In the genomic region with DNA sequence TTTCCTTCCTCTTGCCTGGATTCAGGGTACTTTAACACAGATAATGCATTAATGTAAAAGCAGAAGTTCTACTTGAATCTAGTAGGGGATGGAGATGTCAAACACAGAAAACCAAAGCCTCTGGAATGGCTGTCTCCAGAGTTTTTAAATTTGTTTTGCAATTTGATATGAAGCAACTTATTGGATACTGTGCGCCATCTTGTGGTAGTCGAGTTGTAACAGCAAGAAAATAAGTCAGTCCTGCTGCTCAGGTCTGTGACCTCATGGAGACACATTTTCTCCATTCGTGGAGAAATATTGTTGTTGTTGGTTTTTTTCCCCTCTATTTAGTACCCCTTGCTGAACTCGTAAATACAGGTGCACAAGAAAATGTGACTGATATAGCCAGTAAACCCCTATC, we compare ENCODE assay signal across 8 mouse cellular contexts. TPM values are rescaled to one million over a fixed set of nuclear protein-coding genes. Genes with fewer than 3 reads are reported as not detected.
A peak's percentile ranks its signal among the peaks of the same experiment; 100 is the strongest.
DNase-seq lines count a peak whose midpoint lies in the region; ATAC-seq and TF ChIP-seq lines count a peak whose summit lies in the region.

No protein-coding gene starts in this region.

- DNase-seq in gastrocnemius, adult 18-20 months (ENCODE audit: low spot score): peak; percentile 60
- DNase-seq in gastrocnemius, adult 8-10 months (ENCODE audit: low spot score in 2 of 2): no peak
- DNase-seq in neural tube, embryonic 11.5 days (ENCODE audit: low spot score): peak; percentile 56
- no peak for DNase-seq in neural tube, embryonic 10.5 days (ENCODE audit: extremely low spot score, low spot score)
- DNase-seq in adipocyte (ENCODE audit: low spot score): peak; percentile 88
- DNase-seq in fat pad, adult 2 months (ENCODE audit: extremely low read depth, low read depth, low spot score): peak; percentile 1
- DNase-seq in limb, embryonic 14.5 days (ENCODE audit: low spot score): peak; percentile 60
- DNase-seq in yolk sac, embryonic 10.5 days (ENCODE audit: low spot score): peak; percentile 9

- H3K4me2 ChIP-seq in neural tube, embryonic 11.5 days (ENCODE audit: low read depth): no peak overlapping the region
- no peak overlapping the region for H3K4me2 ChIP-seq in limb, embryonic 14.5 days (replicated peaks; ENCODE audit: low read depth, low read length, severe bottlenecking)

- 3% methylated on average over 4 of the region's 4 CpGs for WGBS in neural tube, embryonic 11.5 days
- under 1% methylated on average over 4 of the region's 4 CpGs for WGBS in limb, embryonic 14.5 days

- H3K4me1 ChIP-seq in neural tube, embryonic 11.5 days (ENCODE audit: control insufficient read depth, insufficient read depth, low read length): no peaks in the 10 kb centered on the region
- no peaks in the 10 kb centered on the region for H3K4me1 ChIP-seq in limb, embryonic 14.5 days (ENCODE audit: control insufficient read depth, insufficient read depth, low read length)

- no peaks in the 10 kb centered on the region for H3K27me3 ChIP-seq in neural tube, embryonic 11.5 days (ENCODE audit: control insufficient read depth, insufficient read depth, low read length)
- H3K27me3 ChIP-seq in limb, embryonic 14.5 days (ENCODE audit: control insufficient read depth, insufficient read depth, low read length): no peaks in the 10 kb centered on the region

- no peak overlapping the region for H3K9ac ChIP-seq in neural tube, embryonic 11.5 days (ENCODE audit: low read length)
- no peak overlapping the region for H3K9ac ChIP-seq in limb, embryonic 14.5 days (ENCODE audit: low read depth, low read length, severe bottlenecking)

- H3K4me3 ChIP-seq in neural tube, embryonic 11.5 days (ENCODE audit: low read depth, low read length): no peak overlapping the region
- no peak overlapping the region for H3K4me3 ChIP-seq in limb, embryonic 14.5 days (replicated peaks; ENCODE audit: low read length)

- H3K9me3 ChIP-seq in neural tube, embryonic 11.5 days (ENCODE audit: control insufficient read depth, low read length): no peaks in the 10 kb centered on the region
- no peaks in the 10 kb centered on the region for H3K9me3 ChIP-seq in limb, embryonic 14.5 days (ENCODE audit: control insufficient read depth, low read length)

- no peak for ATAC-seq in neural tube, embryonic 11.5 days (ENCODE audit: insufficient read depth, low FRiP score, low TSS enrichment)
- no peak for ATAC-seq in limb, embryonic 14.5 days (ENCODE audit: low FRiP score, low read depth)

- no peak overlapping the region for H3K27ac ChIP-seq in neural tube, embryonic 11.5 days (ENCODE audit: low read depth, low read length)
- no peak overlapping the region for H3K27ac ChIP-seq in limb, embryonic 14.5 days (replicated peaks; ENCODE audit: low read depth, low read length)

- no peaks in the 10 kb centered on the region for H3K36me3 ChIP-seq in neural tube, embryonic 11.5 days (ENCODE audit: control insufficient read depth, insufficient read depth, low read length)
- H3K36me3 ChIP-seq in limb, embryonic 14.5 days (ENCODE audit: control insufficient read depth, insufficient read depth, low read length): no peaks in the 10 kb centered on the region

- TF ChIP-seq POLR2A in limb, embryonic 14.5 days (IDR thresholded peaks at IDR 0.05; ENCODE audit: borderline replicate concordance, extremely low read depth, insufficient read depth, insufficient read length): no peak

RNA-seq across cellular contexts. Expression of a gene that starts 8.4 kb away (rescaled TPM):
- not detected for total RNA-seq in gastrocnemius, adult 18-20 months (2021)
- not detected for total RNA-seq in gastrocnemius, adult 8-10 months (2022)
- not detected in 2 replicates for polyA plus RNA-seq in neural tube, embryonic 11.5 days (2014; fragmentation: Nextera tagmentation; extraction: Ambion mirVana)
- polyA plus RNA-seq in limb, embryonic 14.5 days (2012; rRNA removed): not detected in 2 replicates
- polyA plus RNA-seq in limb, embryonic 14.5 days (2014; fragmentation: Nextera tagmentation; extraction: Ambion mirVana): not detected in 2 replicates

RNA-seq across cellular contexts. Expression of a gene that starts 8.4 kb away (rescaled TPM):
- total RNA-seq in gastrocnemius, adult 18-20 months (2021): not detected
- total RNA-seq in gastrocnemius, adult 8-10 months (2022): not detected
- polyA plus RNA-seq in neural tube, embryonic 11.5 days (2014; fragmentation: Nextera tagmentation; extraction: Ambion mirVana): not detected in 2 replicates
- polyA plus RNA-seq in limb, embryonic 14.5 days (2012; rRNA removed): 0.14 and 0.27 TPM in 2 replicates
- 0.23 and 0.36 TPM in 2 replicates for polyA plus RNA-seq in limb, embryonic 14.5 days (2014; fragmentation: Nextera tagmentation; extraction: Ambion mirVana)

RNA-seq across cellular contexts. Expression of a gene that starts 12.3 kb away (rescaled TPM):
- total RNA-seq in gastrocnemius, adult 18-20 months (2021): not detected
- total RNA-seq in gastrocnemius, adult 8-10 months (2022): not detected
- not detected in 2 replicates for polyA plus RNA-seq in neural tube, embryonic 11.5 days (2014; fragmentation: Nextera tagmentation; extraction: Ambion mirVana)
- polyA plus RNA-seq in limb, embryonic 14.5 days (2012; rRNA removed): 0.11 and 0.58 TPM in 2 replicates
- polyA plus RNA-seq in limb, embryonic 14.5 days (2014; fragmentation: Nextera tagmentation; extraction: Ambion mirVana): 0.23 TPM in 1 of 2 replicates, not detected in the other

RNA-seq across cellular contexts. Expression of a gene that starts 41.0 kb away (rescaled TPM):
- total RNA-seq in gastrocnemius, adult 18-20 months (2021): under 1 TPM; 0.09 to 0.52 TPM
- total RNA-seq in gastrocnemius, adult 8-10 months (2022): under 1 TPM in 3 of 4 experiments, not detected in 1; 0.12 to 0.18 (median 0.13) TPM
- polyA plus RNA-seq in neural tube, embryonic 11.5 days (2014; fragmentation: Nextera tagmentation; extraction: Ambion mirVana): 0.99 and 1.3 TPM in 2 replicates
- 0.19 and 0.25 TPM in 2 replicates for polyA plus RNA-seq in limb, embryonic 14.5 days (2012; rRNA removed)
- 1.6 and 2.2 TPM in 2 replicates for polyA plus RNA-seq in limb, embryonic 14.5 days (2014; fragmentation: Nextera tagmentation; extraction: Ambion mirVana)

Comparison
In these comparisons a context has a peak if more than half of its experiments do, and no peak if none do; other contexts are left out.
1. DNase-seq: peak in gastrocnemius, adult 18-20 months (single experiment), neural tube, embryonic 11.5 days (single experiment), adipocyte (single experiment), fat pad, adult 2 months (single experiment), limb, embryonic 14.5 days (single experiment) and yolk sac, embryonic 10.5 days (single experiment); none in gastrocnemius, adult 8-10 months (0 of 2) and neural tube, embryonic 10.5 days (single experiment).